Mouse (Mus musculus) CD4-positive, CD25-positive, alpha-beta regulatory T cell (primary cell): ENCODE results near the gene Clic1. TPM values are rescaled to one million over a fixed set of nuclear protein-coding genes. Genes with fewer than 3 reads are reported as not detected.

Source experiments
- polyA plus RNA-seq: library from polyadenylated mRNA; unstranded; fragments of 100-300 nt; shearing (Covaris generic); gene quantifications from one replicate; pipeline ENCODE4 v1.2.1, GENCODE M21; 2017

Gene Clic1
- polyA plus RNA-seq = 479 TPM

DNA sequence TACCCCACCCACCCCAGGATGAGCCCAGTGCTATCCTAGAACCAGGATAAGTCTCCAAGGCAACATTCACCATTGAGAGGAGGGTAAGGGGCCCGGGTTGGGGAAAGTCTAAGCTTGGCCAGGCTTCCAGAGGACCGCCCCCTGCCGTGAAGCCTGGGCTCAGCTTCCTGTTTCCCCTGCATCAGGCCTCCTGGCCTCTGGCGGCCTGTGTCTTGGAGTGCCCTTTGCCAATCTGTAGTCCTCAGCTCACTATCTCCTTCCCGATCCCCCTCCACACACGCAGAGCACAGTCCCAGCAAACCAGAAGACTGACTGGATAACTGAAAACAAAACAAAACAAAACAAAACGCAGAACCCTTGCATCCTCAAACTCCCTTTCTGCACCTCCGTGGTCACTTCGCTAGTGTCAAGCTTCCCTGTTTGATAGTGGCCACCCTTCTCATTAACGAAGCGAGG lies at the start of gene Clic1:
Clic1 (plus strand) TSS at position 406 of the 456 bp plus-strand sequence.

DNA sequence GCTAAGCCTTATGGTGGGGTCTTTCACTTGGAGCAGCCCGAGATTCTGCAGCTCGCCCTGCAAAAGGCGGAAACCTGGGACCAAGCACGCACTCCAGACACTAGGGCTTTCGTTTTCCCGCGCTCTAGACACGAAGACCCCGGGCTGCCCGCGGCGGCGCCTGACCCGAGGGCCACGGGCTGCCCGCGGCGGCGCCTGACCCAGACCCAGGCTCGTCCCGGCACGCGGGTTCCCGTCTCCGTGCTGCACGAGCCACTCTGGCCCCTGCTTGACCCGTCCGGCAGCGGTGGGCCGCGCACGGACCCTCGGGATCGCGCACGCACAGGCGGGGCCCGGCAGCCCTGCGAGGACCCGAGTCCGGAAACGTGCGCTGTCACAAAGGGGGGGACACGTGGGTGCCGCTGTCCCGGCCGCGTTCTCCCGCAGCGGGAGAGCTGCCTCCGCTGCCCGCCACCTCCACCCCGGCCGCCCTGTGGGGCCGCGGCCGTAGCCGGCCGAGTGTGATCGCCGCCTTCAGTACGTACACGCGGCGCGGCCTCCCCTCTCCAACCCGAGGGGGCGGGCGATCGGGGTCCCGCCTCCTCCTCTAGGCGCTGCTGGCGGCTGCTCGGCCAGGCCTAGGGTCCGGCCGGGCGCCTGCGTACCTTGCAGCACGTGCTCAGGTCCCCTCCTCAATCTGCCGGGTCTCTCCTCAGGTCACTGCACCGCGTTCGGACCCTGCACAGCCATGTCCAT lies 48.9 kb upstream of the Clic1 start, which contains the start of gene Vars:
Vars (plus strand) TSS at position 271 of the 735 bp plus-strand sequence.

DNA sequence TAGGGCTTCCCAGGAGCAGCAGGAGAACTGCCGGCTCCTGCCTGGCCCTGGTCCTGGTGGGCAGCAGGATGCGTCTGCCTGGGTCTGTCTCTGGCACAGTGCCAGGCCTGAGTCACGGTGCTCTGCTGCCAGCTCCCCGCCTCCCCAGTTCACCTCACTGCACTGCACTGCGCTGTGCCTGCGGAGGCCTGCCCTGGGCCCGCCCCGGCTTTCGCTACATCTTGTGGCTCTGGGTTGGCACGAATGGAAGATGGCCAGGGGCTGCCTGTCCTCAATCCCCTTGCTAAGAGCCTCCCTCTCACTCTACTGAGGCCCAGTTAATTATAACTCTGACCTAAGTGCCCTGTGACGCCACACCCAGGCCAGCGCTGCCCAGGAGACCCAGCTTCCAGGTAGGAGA lies 33.4 kb upstream of the Clic1 start, which contains the start of gene Vwa7:
Vwa7 (plus strand) TSS at position 204 of the 400 bp plus-strand sequence.

DNA sequence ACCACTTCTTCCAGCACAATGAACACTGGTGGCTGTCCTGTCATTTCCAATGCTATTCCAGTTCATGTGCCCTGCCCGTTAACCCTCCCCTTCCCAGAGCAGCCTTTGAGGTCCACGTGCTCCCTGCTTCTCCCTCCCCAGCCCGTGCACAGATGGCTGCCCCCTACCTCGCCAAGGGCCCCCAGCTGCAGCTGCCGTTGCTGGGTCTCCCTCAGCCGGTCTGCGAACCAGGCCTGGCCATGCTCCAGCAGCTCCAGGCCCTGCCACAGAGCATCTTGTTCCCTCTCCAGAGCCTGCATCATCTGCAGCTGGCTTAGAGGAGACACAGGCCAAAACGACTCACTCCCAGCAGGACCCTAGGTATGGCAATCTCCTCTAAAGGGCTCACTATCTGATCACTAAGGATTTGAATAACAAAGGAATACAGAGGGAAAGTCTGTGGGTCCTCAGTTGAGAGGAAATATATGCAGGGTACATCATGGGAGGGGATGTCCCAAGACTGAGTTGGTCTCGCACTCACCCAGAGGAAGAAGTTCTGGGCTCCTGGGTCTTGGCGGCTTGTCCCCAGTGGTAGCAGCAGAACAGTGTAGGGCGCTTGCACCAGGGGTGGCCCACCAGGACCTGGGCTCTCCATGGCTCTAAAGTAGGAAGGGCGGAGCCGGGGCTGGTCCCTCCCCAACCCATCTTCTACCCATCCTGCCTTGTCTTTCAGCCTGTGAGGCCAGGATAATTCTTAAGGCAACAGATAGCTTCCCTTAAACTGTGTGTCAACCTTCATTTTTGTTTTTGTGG lies 22.3 kb upstream of the Clic1 start, which contains the start of gene Sapcd1:
Sapcd1 (minus strand) TSS at position 740 of the 792 bp plus-strand sequence.

DNA sequence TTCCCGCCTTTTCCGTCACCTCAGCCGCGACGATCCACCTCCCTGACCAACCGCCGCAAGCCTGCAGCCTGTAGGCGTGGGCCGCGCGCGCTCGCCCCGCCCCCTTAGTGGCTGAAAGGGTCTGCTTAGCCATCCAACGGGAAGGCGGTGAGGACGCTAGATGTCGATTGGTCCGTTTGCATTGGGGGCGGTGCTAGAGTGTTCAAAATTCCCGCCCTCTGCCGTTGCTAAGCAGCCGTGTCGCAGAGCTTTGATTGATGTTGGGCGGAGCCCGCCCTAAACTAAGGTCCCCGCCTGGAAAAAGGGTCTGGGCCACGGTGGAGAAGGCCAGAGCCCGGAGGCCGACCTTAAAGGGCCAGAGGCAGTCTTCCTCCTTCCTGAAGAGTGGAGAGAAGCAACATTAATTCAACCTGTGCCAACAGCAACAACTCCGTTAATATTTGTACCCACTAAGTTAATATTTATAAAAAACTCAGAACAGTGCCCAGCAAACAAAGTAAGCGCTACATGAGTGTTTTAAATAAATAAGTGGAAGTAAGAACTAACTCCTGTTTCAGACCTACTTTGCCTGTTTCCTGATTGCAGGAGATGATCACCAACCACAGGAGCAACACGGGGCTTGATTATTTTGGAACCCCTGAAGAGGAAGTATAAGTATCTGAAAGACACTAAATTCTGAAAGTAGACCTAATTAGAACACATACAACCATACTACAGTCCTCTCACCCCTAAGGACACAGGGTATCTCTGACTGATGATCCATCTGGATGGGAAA lies 2.9 kb upstream of the Clic1 start, which contains the start of gene Msh5:
Msh5 (minus strand) TSS at position 65 of the 775 bp plus-strand sequence.

DNA sequence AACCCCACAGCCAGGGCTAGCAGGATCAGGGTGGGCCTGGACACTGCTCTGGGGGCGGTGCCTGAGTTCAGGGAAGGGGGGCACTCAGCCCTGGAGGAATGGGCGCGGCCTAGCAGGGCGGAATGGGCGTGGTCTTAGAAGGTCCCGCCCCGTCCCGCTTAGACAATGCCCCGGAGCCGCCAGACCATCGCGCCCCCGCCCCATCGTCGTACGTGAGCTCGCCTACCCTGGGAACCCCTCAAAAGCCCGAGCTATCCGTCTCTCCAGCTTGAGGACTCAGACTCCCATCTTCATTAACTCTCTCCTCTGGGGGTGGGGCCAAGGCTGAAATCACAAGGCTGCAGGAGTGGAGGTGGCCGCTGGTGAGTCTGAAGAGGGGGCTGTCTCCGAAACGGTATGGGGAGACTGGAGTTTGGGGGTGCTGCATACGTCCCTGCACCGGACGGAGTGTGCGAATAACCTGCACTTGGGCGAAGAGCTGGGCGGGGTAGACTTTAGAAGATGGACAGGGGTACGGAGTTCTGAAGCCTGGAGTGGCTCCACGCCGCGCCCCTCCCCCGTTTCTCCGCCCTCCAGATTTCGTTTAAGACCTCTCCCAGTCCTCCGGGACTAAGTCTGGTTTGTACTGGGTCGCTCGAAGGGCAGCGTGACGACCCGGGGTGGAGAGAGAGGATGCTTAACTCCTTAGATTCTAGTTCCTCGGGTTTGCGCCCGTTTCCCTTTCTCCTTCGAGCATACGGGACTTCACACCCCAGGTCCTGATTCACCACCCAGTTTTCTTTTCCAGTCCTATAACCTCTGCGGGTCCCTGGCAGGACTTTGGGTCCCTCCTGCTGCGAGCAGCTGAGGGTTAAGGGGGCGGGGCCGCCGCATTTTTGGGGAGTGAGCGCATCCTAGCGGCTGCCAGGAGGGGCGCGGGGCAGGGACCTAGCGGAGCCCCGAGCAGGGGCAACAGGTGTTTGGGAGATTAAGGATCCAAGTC lies 9.4 kb downstream of the Clic1 start, which contains the start of gene Ddah2:
Ddah2 (plus strand) TSS at position 125 of the 982 bp plus-strand sequence.

DNA sequence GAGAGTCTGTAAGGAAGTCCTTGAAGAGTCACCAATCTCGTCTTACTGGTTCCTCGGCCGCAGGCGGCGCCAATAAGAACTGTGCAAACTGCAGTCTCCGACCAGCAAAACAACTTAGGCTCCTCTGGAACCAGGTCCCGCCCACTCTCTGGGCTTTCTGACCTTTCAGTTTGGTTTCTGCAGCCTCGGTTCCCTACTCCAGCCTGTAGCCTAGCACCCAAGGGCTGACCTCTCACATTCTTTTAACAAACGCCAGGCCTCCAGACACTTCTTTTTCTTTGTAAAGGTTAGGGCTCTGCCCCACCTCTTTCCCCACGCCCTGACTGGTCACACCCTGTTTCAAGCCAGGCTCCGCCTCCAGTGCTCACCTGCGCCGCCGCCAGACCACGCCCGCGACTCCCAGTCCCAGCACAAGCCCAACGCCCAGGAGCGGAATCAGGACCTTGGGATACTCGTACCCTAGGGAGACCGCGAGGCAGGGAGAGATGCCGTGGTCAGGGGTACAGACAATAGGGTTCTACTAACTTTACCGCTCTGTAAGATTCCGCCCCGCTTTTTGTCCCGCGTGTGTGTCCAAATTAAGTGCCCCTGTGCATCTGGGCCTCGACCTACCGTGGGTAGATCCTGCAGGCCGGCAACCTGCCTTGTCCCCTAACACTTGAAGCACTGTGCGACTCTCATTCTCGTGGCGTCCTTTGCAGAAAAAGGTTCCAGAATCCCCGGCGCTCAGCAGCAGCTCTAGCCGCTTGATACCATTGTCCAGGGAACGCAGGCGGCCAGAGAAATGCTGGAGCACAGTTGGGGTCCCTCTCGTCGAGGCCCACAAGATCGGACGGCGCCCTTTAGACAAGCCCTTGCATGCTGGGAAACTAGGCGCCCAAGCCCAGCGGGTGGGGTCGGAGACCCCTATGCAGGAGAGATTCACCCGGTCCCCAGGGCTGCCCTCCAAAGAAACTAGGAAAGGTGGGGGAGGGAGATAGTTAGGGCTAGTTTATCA lies 15.5 kb downstream of the Clic1 start, which contains the start of gene Ly6g6c:
Ly6g6c (plus strand) TSS at position 438 of the 997 bp plus-strand sequence.

DNA sequence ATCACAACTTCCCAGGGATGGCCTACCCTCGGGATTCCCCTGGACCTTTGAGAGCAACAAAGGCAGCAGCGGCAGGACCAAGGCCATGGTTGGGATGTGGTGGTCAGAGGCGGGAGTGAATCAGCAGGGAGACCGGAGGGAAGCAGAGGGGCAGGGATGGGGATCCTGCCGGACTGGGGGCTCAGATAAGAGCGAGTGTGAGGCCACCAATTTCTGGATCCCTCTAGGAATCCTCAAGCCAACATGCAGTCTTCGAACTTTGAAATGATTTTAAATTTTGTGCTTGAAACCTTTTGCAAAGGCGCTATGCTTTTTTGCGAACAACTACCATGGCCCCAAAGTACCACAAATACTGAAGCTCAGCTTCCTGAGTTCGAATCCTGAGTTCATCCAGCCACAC lies 16.3 kb downstream of the Clic1 start, which contains the start of gene Mpig6b:
Mpig6b (minus strand) TSS at position 101 of the 400 bp plus-strand sequence.

DNA sequence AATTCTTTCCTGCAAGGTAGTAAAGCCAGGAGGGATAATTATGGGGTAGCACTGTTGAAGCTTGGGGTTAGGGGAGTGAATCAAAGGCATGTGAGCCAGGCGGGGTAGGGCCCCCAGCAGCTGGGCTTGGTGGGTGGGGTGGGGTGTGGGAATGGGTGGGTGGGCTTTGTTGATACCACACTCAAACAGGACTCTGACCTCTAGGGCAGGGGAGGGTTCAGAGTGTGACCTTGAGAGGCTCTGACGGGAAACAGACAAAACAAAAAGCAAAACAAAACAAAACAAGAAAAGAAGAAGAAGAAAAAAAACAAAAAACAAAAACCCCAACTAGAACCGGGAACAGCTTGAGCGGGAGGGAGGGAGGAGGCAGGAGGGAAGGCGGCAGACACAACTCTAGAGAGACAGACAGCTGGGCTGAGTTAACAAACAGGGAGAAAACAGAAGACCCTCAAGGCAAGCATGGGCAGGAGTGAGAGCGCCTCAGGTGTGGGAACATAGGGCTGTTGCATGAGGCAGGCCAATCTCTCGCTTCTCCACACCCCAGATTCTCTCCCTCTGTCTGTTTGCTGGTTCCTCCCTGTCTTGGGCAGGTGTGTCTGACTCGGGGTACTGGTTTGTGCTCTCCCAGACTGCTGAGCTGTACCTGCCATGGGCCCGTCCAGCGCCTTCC lies 26.9 kb downstream of the Clic1 start, which contains the start of gene Ly6g6e:
Ly6g6e (plus strand) TSS at position 396 of the 670 bp plus-strand sequence.

DNA sequence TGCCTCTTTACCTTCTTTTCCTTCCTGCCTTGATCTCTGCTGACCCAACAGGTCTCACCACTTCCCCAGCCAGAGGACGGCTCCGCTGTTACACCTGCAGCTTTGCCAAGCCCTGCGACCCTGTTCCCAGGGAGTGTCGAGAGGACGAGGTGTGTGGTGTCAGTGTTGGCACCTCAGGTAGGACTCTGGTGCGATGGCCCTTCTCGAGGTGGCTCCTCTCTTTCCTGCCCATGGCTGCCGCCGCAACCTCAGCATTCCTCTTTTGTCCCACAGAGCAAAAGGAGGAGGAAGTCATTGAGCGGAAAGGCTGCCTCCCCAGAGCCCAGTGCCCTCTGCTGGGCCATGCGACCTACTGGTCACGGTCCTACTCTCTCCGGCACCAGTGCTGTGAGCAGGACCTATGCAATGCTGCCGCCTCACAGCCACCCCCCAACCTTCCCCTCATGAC lies 28.0 kb downstream of the Clic1 start, which contains the start of gene Ly6g6d:
Ly6g6d (minus strand) TSS at position 280 of the 448 bp plus-strand sequence.

DNA sequence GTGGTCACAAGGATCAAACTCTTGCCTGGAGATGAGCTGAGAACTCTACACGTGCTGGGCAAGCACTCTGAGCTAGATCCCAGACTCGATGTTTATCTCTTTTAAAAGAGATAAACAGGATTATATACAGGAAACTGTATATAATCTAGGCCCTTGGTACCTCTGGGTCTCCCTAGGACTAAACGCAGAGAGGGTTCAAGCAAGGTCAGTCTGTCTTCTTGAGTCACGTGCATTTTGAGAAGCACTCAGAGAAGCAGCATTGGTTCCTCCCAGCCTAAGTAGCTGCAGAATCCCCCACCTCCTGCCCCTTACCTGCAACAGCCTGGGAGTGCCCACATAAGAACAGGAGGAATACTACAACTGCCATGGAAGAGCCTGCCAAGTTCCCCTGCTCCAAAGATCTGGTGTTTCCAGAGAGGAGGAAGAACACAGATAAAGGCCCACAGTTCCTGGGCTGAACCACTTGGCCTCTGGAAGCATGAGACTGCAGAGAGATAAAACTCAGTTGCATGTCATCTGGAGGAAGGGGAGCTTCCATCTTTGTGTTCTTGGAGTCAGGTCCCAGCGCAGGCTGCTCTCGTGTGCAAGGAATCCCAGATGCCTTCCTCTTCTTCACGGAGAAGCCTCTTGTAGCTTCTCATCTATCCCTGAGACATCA lies 35.6 kb downstream of the Clic1 start, which contains the start of gene Ly6g6f:
Ly6g6f (minus strand) TSS at position 403 of the 658 bp plus-strand sequence.

DNA sequence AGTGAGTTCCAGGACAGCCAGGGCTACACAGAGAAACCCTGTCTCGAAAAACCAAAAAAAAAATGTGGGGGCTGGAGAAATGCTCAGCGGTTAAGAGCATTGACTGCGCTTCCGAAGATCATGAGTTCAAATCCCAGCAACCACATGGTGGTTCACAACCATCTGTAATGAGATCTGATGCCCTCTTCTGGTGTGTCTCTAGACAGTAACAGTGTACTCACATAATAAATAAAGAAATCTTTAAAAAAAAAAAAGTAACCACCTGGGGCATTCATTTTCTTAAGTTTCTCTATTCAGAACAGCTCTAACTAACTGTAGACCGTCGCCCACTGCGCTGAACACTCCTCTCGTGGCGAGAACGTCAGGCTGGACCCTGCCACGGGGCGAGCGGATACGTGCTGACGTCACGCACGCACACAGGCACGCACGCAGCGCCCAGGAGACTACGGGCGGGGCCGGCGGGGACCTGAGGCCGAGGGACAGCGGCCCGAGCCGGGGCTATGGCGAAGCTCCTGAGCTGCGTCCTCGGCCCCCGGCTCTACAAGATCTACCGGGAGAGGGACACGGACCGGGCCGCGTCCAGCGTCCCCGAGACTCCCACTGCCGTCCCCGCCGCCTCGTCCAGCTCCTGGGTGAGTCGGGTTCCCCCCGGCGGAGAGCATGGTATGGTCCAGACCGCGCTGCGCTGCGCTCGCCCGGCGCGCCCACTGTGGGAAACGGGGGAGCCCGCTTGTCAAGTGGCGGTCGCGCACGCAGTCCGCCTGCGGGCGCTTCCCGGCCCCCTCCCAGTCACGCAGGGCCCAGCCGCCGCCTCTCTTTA lies 39.3 kb downstream of the Clic1 start, which contains the start of gene Abhd16a:
Abhd16a (plus strand) TSS at position 439 of the 820 bp plus-strand sequence.

DNA sequence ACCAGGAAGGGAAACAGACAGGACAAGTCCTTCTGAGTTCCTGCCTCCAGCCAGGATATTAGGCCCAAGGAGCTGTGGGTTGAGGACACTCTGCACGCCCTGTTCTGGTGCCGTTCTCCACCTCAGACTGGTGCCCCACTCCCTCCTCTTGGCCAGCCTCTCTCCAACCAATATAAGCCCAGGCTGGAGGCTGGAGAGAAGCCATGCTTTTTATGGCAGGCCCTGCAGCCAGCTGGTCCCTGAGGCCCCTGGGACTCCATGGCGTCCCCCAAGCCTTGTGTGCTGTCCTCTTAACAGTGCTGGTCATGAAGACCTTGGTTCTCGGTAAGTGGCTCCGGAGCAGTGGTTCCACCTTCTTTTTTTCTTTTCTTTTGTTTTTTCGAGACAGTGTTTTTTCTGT lies 58.3 kb downstream of the Clic1 start, which contains the start of gene Ly6g5c:
Ly6g5c (plus strand) TSS at position 183 of the 400 bp plus-strand sequence.

